Comparison of ENCODE assay signal across 9 mouse cellular contexts in genomic region chr6:83086121-83087035, GRCm38 (mm10). TPM values are rescaled to one million over a fixed set of nuclear protein-coding genes. Genes with fewer than 3 reads are reported as not detected.
DNase-seq lines count a peak whose midpoint lies in the region; ATAC-seq lines count a peak whose summit lies in the region.
"Had no signal": no experiment of that assay in that cellular context is flagged by ENCODE, and none has a peak within 500 bp of the region (broad histone marks: within the 10 kb centered on the region; RNA-seq: fewer than 3 reads in every experiment).

Lbx2 (plus strand) TSS chr6:83086367.

- no peak for DNase-seq in forebrain, embryonic 14.5 days (ENCODE audit: low spot score)
- DNase-seq in thymus, postnatal 25 days: peak; percentile 22
- no peak for DNase-seq in thymus, postnatal 0 days (ENCODE audit: low spot score)
- no peak for DNase-seq in natural killer cell, adult 2 months (ENCODE audit: low spot score in 2 of 2)

- 2% methylated on average over 42 of the region's 42 CpGs for WGBS in forebrain, embryonic 13.5 days
- WGBS in forebrain, embryonic 14.5 days: 2% methylated on average over 42 of the region's 42 CpGs
- 1% methylated on average over 35 of the region's 42 CpGs for WGBS in limb, embryonic 12.5 days
- WGBS in stomach, embryonic 16.5 days: 5% methylated on average over 38 of the region's 42 CpGs

- H3K9ac ChIP-seq in forebrain, embryonic 13.5 days: 0 out of 2 replicates have a peak within 1 kb of the TSS, but pooled peaks have one; percentile 16
- H3K9ac ChIP-seq in forebrain, embryonic 14.5 days (ENCODE audit: low read length): no peak within 1 kb of the TSS
- H3K9ac ChIP-seq in limb, embryonic 12.5 days (replicated peaks): peak within 1 kb of the TSS; percentile 24
- peak within 1 kb of the TSS; percentile 7; the same call in 1 of the 2 replicates for H3K9ac ChIP-seq in stomach, embryonic 16.5 days (ENCODE audit: low read length)

- no peak for ATAC-seq in forebrain, embryonic 13.5 days
- ATAC-seq in forebrain, embryonic 14.5 days: no peak
- no peak for ATAC-seq in limb, embryonic 12.5 days (ENCODE audit: insufficient number of reproducible peaks, insufficient read depth, low FRiP score, low TSS enrichment, low read depth)
- ATAC-seq in stomach, embryonic 16.5 days (ENCODE audit: insufficient read depth, low FRiP score): no peak
- ATAC-seq in monocyte, adult 5-6 weeks (replicated peaks; ENCODE audit: insufficient number of reproducible peaks, low FRiP score, low TSS enrichment, poor library complexity, severe bottlenecking): no peak

- H3K27me3 ChIP-seq in forebrain, embryonic 13.5 days: peaks cover 88% of the 10 kb centered on the region
- H3K27me3 ChIP-seq in forebrain, embryonic 14.5 days (replicated peaks; ENCODE audit: control insufficient read depth, insufficient read depth, low read length): peaks cover 76% of the 10 kb centered on the region
- peaks cover 82% of the 10 kb centered on the region for H3K27me3 ChIP-seq in limb, embryonic 12.5 days
- H3K27me3 ChIP-seq in stomach, embryonic 16.5 days (ENCODE audit: control insufficient read depth, insufficient read depth, low read length): peaks cover 75% of the 10 kb centered on the region

- peak within 1 kb of the TSS; percentile 5; the same call in 1 of the 2 replicates for H3K4me2 ChIP-seq in forebrain, embryonic 13.5 days
- no peak within 1 kb of the TSS for H3K4me2 ChIP-seq in forebrain, embryonic 14.5 days (ENCODE audit: low read length)
- peak within 1 kb of the TSS; percentile 60 for H3K4me2 ChIP-seq in limb, embryonic 12.5 days
- peak within 1 kb of the TSS; percentile 43; the same call in 1 of the 2 replicates for H3K4me2 ChIP-seq in stomach, embryonic 16.5 days (ENCODE audit: low read depth, low read length)

- peaks cover 6% of the 10 kb centered on the region; the same call in 1 of the 2 replicates for H3K4me1 ChIP-seq in forebrain, embryonic 13.5 days
- H3K4me1 ChIP-seq in forebrain, embryonic 14.5 days (ENCODE audit: control insufficient read depth, insufficient read depth, low read length): no peaks in the 10 kb centered on the region
- H3K4me1 ChIP-seq in limb, embryonic 12.5 days (replicated peaks): peaks cover 52% of the 10 kb centered on the region
- 0 out of 2 replicates have a peak, but pooled peaks cover 7% of the 10 kb centered on the region for H3K4me1 ChIP-seq in stomach, embryonic 16.5 days (ENCODE audit: control insufficient read depth, insufficient read depth, low read length)

- peaks cover 14% of the 10 kb centered on the region; the same call in 1 of the 2 replicates for H3K36me3 ChIP-seq in forebrain, embryonic 13.5 days (ENCODE audit: poor library complexity, severe bottlenecking)
- 0 out of 2 replicates have a peak, but pooled peaks cover 5% of the 10 kb centered on the region for H3K36me3 ChIP-seq in forebrain, embryonic 14.5 days (ENCODE audit: control insufficient read depth, insufficient read depth, low read length)
- H3K36me3 ChIP-seq in limb, embryonic 12.5 days: peaks cover 14% of the 10 kb centered on the region
- H3K36me3 ChIP-seq in stomach, embryonic 16.5 days (ENCODE audit: control insufficient read depth, insufficient read depth, low read length): 0 out of 2 replicates have a peak, but pooled peaks cover 6% of the 10 kb centered on the region

- 0 out of 2 replicates have a peak within 1 kb of the TSS, but pooled peaks have one; percentile 4 for H3K4me3 ChIP-seq in forebrain, embryonic 13.5 days
- no peak within 1 kb of the TSS for H3K4me3 ChIP-seq in forebrain, embryonic 14.5 days (ENCODE audit: low read depth, low read length)
- H3K4me3 ChIP-seq in limb, embryonic 12.5 days (replicated peaks): peak within 1 kb of the TSS; percentile 32
- H3K4me3 ChIP-seq in stomach, embryonic 16.5 days (replicated peaks; ENCODE audit: low read length): peak within 1 kb of the TSS; percentile 17
- H3K4me3 ChIP-seq: erythroblast, embryonic 14.5 days had no signal

- H3K9me3 ChIP-seq in forebrain, embryonic 13.5 days (replicated peaks): no peaks in the 10 kb centered on the region
- H3K9me3 ChIP-seq in forebrain, embryonic 14.5 days (replicated peaks; ENCODE audit: control insufficient read depth, low read length): no peaks in the 10 kb centered on the region
- no peaks in the 10 kb centered on the region for H3K9me3 ChIP-seq in limb, embryonic 12.5 days
- H3K9me3 ChIP-seq in stomach, embryonic 16.5 days (replicated peaks; ENCODE audit: control insufficient read depth, low read length): no peaks in the 10 kb centered on the region

- H3K27ac ChIP-seq in forebrain, embryonic 13.5 days: no peak within 1 kb of the TSS
- H3K27ac ChIP-seq in forebrain, embryonic 14.5 days (ENCODE audit: low read depth, low read length): no peak within 1 kb of the TSS
- H3K27ac ChIP-seq in limb, embryonic 12.5 days: no peak within 1 kb of the TSS
- no peak within 1 kb of the TSS for H3K27ac ChIP-seq in stomach, embryonic 16.5 days (ENCODE audit: low read length)

RNA-seq across cellular contexts. Expression of gene Lbx2, which starts in this region (rescaled TPM):
- polyA plus RNA-seq in forebrain, embryonic 13.5 days (2015; fragmentation: Nextera tagmentation; extraction: Ambion mirVana): 0.46 TPM in 1 of 2 replicates, not detected in the other
- not detected in 2 replicates for polyA plus RNA-seq in forebrain, embryonic 14.5 days (2014; fragmentation: Nextera tagmentation; extraction: Ambion mirVana)
- 0.51 and 0.95 TPM in 2 replicates for polyA plus RNA-seq in thymus, postnatal 0 days (2015; fragmentation: Nextera tagmentation; extraction: Ambion mirVana)
- polyA plus RNA-seq in limb, embryonic 12.5 days (2016; fragmentation: Nextera tagmentation; extraction: Ambion mirVana): 0.63 and 6.7 TPM in 2 replicates
- polyA plus RNA-seq in stomach, embryonic 16.5 days (2015; fragmentation: Nextera tagmentation; extraction: Ambion mirVana): 0.58 and 0.65 TPM in 2 replicates
- not detected in 3 replicates for total RNA-seq in monocyte, adult 5-6 weeks (2017)
- polyA plus RNA-seq: erythroblast, embryonic 14.5 days had no signal
